Mouse (Mus musculus) neural tube, embryonic 14.5 days (tissue): ENCODE results near the gene Camk2b. TPM values are rescaled to one million over a fixed set of nuclear protein-coding genes. Genes with fewer than 3 reads are reported as not detected.

Experiments
- ATAC-seq: fragments of 200-750 bp; cut with Nextera tagmentation; 2 replicates; pipeline ENCODE4 v1.8.0; 2017; ENCODE audit warnings: low read depth, mild to moderate bottlenecking, moderate TSS enrichment, moderate library complexity
- H3K27ac ChIP-seq: fragments of 300-500 bp; sonication (generic); 2 replicates; pipeline ENCODE4 v1.5.1; 2014; ENCODE audit warnings: low read depth, mild to moderate bottlenecking, control low read depth, low read length, moderate library complexity, mixed read lengths
- H3K27me3 ChIP-seq: fragments of 300-500 bp; sonication (generic); 2 replicates; pipeline ENCODE4 v1.6.1; 2014; ENCODE audit warnings: low read length; ENCODE audit not compliant: control insufficient read depth, insufficient read depth
- H3K36me3 ChIP-seq: fragments of 300-500 bp; sonication (generic); 2 replicates; pipeline ENCODE4 v1.6.1; 2014; ENCODE audit warnings: low read length, mixed read lengths; ENCODE audit not compliant: control insufficient read depth, insufficient read depth
- H3K4me1 ChIP-seq: fragments of 300-500 bp; sonication (generic); 2 replicates; pipeline ENCODE4 v1.6.1; 2014; ENCODE audit warnings: low read length; ENCODE audit not compliant: control insufficient read depth, insufficient read depth
- H3K4me2 ChIP-seq: fragments of 300-500 bp; sonication (generic); 2 replicates; pipeline ENCODE4 v1.6.1; 2014; ENCODE audit warnings: mild to moderate bottlenecking, low read depth, low read length, control low read depth
- H3K4me3 ChIP-seq: fragments of 300-500 bp; sonication (generic); 2 replicates; pipeline ENCODE4 v1.5.1; 2014; ENCODE audit warnings: low read depth, low read length, control low read depth, mixed read lengths
- H3K9ac ChIP-seq: fragments of 300-500 bp; sonication (generic); replicated peaks from 2 replicates; pipeline ENCODE4 v1.6.1; 2014; ENCODE audit warnings: low read depth, mild to moderate bottlenecking, control low read depth, low read length, mixed read lengths
- H3K9me3 ChIP-seq: fragments of 300-500 bp; sonication (generic); 2 replicates; pipeline ENCODE4 v1.6.1; 2016; ENCODE audit warnings: low read length; ENCODE audit not compliant: control insufficient read depth
- WGBS: fragments of 180-500 bp; shearing (Covaris S2); extraction: QIAGEN DNeasy Blood & Tissue Kit; methylation state at CpG from one replicate; pipeline ENCODE4 v1.1.7; 2014; 5-methylcytosine and 5-hydroxymethylcytosine counted together
- polyA plus RNA-seq: library from polyadenylated mRNA; unstranded; fragments of >200 nt; fragmentation: Nextera tagmentation; extraction: Ambion mirVana; gene quantifications from 2 replicates; pipeline ENCODE4 v1.2.1, GENCODE M21; 2014

The Camk2b gene
- polyA plus RNA-seq, 1 experiment from 2014 or later: 144 TPM

DNA sequence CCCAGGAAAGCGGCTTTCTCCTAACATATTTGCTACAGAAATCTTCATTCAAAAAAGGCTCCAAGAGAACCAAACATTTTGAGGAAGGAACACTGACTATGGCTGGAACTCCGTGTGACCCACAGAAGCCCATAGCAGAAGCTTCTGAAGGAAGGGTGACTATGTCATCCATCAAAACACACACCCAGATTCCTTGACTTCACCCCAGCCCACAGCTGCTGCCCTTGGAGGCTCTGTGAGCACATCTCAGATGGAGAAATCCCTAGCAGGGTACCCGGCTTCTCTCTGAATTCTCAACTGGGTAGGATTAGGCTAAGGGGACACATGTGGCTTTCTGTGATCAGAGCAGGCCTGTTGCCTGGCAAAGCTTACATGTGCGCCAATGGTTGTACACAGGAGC is 29.7 kb downstream of the Camk2b start:
- Histone ChIP-seq H3K4me2 (no peak overlapping the region), H3K36me3 (no peaks in the 10 kb centered on the region), H3K9me3 (no peaks in the 10 kb centered on the region), H3K4me1 (no peaks in the 10 kb centered on the region), H3K27me3 (no peaks in the 10 kb centered on the region), H3K27ac (no peak overlapping the region), H3K9ac (no peak overlapping the region), H3K4me3 (no peak overlapping the region)
- 91% methylated on average over 4 of the region's 4 CpGs for WGBS
- ATAC-seq: no peak

DNA sequence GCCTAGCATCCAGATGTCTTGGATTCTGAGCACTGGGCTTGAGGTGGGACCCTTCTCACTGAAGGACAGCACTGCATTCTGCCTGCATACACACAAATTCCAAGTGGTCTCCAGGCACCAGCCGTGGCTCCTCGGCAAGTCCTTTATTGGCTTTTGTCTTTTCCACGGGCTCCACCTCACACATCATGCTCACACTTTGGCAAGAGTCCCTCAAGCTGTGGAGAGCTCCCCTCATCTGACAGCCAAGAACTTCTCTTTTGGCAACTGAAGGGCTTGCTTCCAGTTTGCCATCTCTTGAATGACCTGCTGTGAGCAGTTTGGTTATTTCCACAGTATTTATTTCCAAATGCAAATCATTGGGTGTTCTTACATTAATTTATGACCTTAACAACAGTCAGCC is 30.6 kb downstream of the Camk2b start:
- Histone ChIP-seq H3K27ac (no peak overlapping the region), H3K27me3 (no peaks in the 10 kb centered on the region), H3K9ac (no peak overlapping the region), H3K4me1 (no peaks in the 10 kb centered on the region), H3K9me3 (no peaks in the 10 kb centered on the region), H3K36me3 (no peaks in the 10 kb centered on the region), H3K4me3 (no peak overlapping the region), H3K4me2 (no peak overlapping the region)
- 65% methylated on average over 3 of the region's 3 CpGs for WGBS
- ATAC-seq: no peak

- Histone ChIP-seq H3K27me3 (no peaks in the 10 kb centered on the region), H3K4me3 (no peak overlapping the region), H3K4me2 (no peak overlapping the region), H3K27ac (no peak overlapping the region), H3K9me3 (no peaks in the 10 kb centered on the region), H3K36me3 (no peaks in the 10 kb centered on the region), H3K9ac (no peak overlapping the region), H3K4me1 (no peaks in the 10 kb centered on the region)
- ATAC-seq: no peak
- 79% methylated on average over 2 of the region's 2 CpGs for WGBS
Observed at GRCm38 (mm10) chr11:6034740-6035139, 31.4 kb downstream of the Camk2b start.

DNA sequence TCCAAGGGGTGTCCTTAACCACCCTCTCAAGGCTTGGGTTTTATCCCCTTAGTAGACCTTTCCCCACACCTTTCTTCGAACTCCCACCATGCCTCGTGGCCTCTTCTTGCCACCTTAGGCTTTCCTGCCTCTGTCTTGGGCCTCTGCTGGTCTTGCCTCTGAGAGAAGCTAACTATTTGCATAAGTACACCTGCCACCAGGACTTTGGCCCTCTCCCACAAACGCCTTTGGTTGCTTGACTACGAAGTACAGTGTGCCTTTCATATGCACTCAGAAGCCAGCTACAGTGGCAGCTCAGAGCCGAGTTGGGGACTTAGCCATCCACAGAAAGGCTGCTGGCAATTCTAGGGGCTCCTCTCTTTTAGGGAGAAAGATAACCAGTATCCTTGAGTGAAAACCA is 32.4 kb downstream of the Camk2b start:
- Histone ChIP-seq H3K4me2 (no peak overlapping the region), H3K27me3 (no peaks in the 10 kb centered on the region), H3K4me3 (no peak overlapping the region), H3K27ac (no peak overlapping the region), H3K36me3 (no peaks in the 10 kb centered on the region), H3K9ac (no peak overlapping the region), H3K9me3 (no peaks in the 10 kb centered on the region), H3K4me1 (no peaks in the 10 kb centered on the region)
- 75% methylated on average over 5 of the region's 5 CpGs for WGBS
- no peak for ATAC-seq

DNA sequence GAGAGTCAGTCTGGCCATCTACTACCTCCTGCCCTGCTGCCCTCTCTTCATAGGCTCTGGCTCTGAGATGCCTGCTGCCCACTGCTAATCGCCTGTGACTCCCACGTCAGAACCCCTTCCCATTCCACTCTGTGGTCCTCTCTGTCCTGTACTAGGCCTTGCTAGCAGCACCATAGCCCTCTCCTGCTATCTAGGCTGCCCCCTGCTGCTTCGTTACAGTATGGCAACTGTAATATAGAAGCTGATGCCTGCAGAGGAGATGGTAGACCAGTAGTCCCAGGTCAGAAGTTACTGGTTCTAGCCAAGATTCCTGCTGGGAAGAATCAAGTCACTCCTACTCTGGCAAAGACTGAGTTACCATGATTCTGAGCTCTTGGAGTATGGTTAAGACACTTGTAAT is 33.0 kb downstream of the Camk2b start:
- WGBS: 80% methylated on average over 3 of the region's 3 CpGs
- H3K36me3 ChIP-seq: no peaks in the 10 kb centered on the region
- H3K4me3 ChIP-seq: no peak overlapping the region
- H3K9me3 ChIP-seq: no peaks in the 10 kb centered on the region
- no peak overlapping the region for H3K4me2 ChIP-seq
- H3K27ac ChIP-seq: no peak overlapping the region
- no peaks in the 10 kb centered on the region for H3K4me1 ChIP-seq
- no peaks in the 10 kb centered on the region for H3K27me3 ChIP-seq
- H3K9ac ChIP-seq: no peak overlapping the region
- ATAC-seq: no peak

GRCm38 (mm10) chr11:6030650-6031049 is 35.5 kb downstream of the Camk2b start:
- no peak overlapping the region for H3K4me2 ChIP-seq
- no peaks in the 10 kb centered on the region for H3K36me3 ChIP-seq

DNA sequence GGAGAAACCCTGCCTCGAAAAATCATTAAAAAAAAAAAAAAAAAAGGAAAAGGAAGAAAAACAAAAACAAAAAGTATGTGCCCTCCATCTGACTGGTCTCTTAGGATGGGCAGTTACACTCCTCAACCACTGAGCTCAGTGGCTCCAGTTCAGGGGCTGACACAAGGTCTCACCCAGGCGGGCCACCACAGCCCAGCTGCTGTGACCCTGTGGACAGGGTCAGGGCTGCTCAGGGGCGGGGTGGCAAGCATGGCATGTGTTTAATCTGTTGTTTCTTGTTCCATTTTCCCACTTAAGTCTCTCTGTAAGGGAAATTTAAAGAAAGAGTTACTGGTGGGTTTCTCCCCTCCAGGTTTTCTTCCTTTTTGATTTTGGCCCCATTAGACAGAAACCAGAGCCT is 36.4 kb downstream of the Camk2b start:
- Histone ChIP-seq H3K36me3 (no peaks in the 10 kb centered on the region), H3K9ac (no peak overlapping the region), H3K4me3 (no peak overlapping the region), H3K27me3 (no peaks in the 10 kb centered on the region), H3K9me3 (no peaks in the 10 kb centered on the region), H3K4me1 (no peaks in the 10 kb centered on the region), H3K4me2 (no peak overlapping the region), H3K27ac (no peak overlapping the region)
- WGBS: 82% methylated on average over 3 of the region's 3 CpGs
- ATAC-seq: no peak

More at GRCm38 (mm10) chr11:6030650-6031049, 35.5 kb downstream of the Camk2b start:
- no peak for ATAC-seq
- 86% methylated on average over 6 of the region's 6 CpGs for WGBS
- no peaks in the 10 kb centered on the region for H3K4me1 ChIP-seq
- no peaks in the 10 kb centered on the region for H3K9me3 ChIP-seq
- H3K27me3 ChIP-seq: no peaks in the 10 kb centered on the region
- H3K27ac ChIP-seq: no peak overlapping the region
- no peak overlapping the region for H3K9ac ChIP-seq
- no peak overlapping the region for H3K4me3 ChIP-seq

DNA sequence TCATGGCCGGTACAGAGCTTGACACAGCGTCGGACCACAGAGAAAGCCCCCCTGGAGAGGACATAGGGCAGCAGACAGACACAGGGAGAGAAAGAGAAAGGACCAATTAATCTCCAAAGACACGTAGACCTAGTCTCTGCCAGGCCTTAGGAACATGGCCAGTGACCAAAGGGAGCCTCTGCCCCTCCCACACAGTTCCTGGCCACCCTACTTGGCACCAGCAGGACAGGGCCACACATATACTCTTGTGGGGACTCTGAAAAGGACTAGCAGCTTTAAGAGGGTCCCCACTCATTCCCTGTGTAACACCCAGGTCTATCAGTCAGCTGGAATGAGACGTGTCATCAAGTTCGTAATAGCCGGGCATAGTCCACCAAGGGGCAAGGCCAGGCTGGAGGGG is 37.3 kb downstream of the Camk2b start:
- Histone ChIP-seq H3K4me1 (no peaks in the 10 kb centered on the region), H3K27ac (no peak overlapping the region), H3K9ac (no peak overlapping the region), H3K4me2 (no peak overlapping the region), H3K4me3 (no peak overlapping the region), H3K27me3 (no peaks in the 10 kb centered on the region), H3K36me3 (no peaks in the 10 kb centered on the region), H3K9me3 (no peaks in the 10 kb centered on the region)
- WGBS: 65% methylated on average over 7 of the region's 7 CpGs
- ATAC-seq: no peak

- Histone ChIP-seq H3K9me3 (no peaks in the 10 kb centered on the region), H3K27ac (no peak overlapping the region), H3K27me3 (no peaks in the 10 kb centered on the region), H3K36me3 (no peaks in the 10 kb centered on the region), H3K4me1 (no peaks in the 10 kb centered on the region), H3K4me3 (no peak overlapping the region), H3K4me2 (no peak overlapping the region), H3K9ac (no peak overlapping the region)
- WGBS: 67% methylated on average over 1 of the region's 1 CpGs
- ATAC-seq: no peak
Observed at GRCm38 (mm10) chr11:6026361-6026760, 39.8 kb downstream of the Camk2b start.
